In the genomic region with DNA sequence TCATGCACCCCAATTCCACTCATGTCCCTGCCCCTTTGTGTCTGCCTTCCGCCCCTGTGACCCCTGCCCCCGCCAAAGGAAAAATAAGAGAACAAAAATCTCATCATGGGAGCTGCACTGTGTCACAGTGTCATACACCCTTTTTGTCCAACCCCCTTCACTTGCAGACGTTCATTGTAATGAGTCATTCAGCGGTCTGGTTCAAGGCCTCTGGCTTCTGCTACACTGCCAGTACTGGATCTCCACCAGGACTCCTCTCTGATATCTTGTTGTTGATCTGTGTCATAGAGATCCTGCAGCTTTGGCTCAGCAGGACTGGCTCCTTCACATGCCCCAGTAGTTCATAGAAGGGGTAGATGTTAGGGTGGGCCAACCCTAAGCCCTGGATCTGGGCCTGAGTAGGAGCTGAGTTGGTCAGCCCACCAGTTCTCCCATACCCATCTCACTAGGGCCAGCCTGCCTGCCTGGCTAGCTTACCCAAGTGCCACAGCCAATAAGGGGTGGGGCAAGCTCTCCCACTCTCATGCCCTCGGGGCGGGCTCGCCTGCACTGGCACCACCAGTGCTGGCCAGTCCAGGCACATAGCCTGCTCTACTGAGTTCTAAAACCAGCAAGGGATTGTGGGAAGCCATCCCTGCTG, we compare ENCODE assay signal across 8 mouse cellular contexts. TPM values are rescaled to one million over a fixed set of nuclear protein-coding genes. Genes with fewer than 3 reads are reported as not detected.
DNase-seq lines count a peak whose midpoint lies in the region.
"Had no signal": no experiment of that assay in that cellular context is flagged by ENCODE, and none has a peak within 500 bp of the region (broad histone marks: within the 10 kb centered on the region; RNA-seq: fewer than 3 reads in every experiment).

No protein-coding gene starts in this region.

- peak; percentile 32 for DNase-seq in kidney, adult 18-20 months
- no peak for DNase-seq in kidney, postnatal 14 days
- DNase-seq in MN1 (ENCODE audit: low spot score), result peak; percentile 72
- DNase-seq in adrenal gland, postnatal 36 days, result peak; percentile 72 to 73
- peak; percentile 43 to 51 for DNase-seq in kidney, postnatal 36 days
- no peak for DNase-seq in layer of hippocampus, adult 9-11 months
- DNase-seq in heart, postnatal 10 days, result no peak
- DNase-seq: heart, postnatal 36 days had no signal

- intact Hi-C loops in heart, postnatal 10 days (cut with DNase I), result no loop called here

RNA-seq across cellular contexts. Expression of gene Tmem45b, which starts 31.8 kb away (rescaled TPM):
- 10 to 100 TPM; 26.5 to 40.6 TPM for total RNA-seq in adrenal gland, postnatal 36 days (2021)
- 1 to 10 TPM in 1 of 2 experiments, under 1 TPM in 1; 0.22 to 1.8 TPM for total RNA-seq in heart, postnatal 10 days (2021)

RNA-seq across cellular contexts. Expression of gene Nfrkb, which starts 46.5 kb away (rescaled TPM):
- 10 to 100 TPM; 17.9 to 20.3 TPM for total RNA-seq in adrenal gland, postnatal 36 days (2021)
- total RNA-seq in heart, postnatal 10 days (2021), result 10 to 100 TPM; 16.0 to 17.8 TPM

Comparison
In these comparisons a context has a peak if more than half of its experiments do, and no peak if none do; other contexts are left out.
1. DNase-seq: peak in kidney, adult 18-20 months (single experiment), MN1 (single experiment), adrenal gland, postnatal 36 days (2 of 2) and kidney, postnatal 36 days (2 of 2); none in kidney, postnatal 14 days (single experiment), layer of hippocampus, adult 9-11 months (single experiment) and heart, postnatal 10 days (0 of 2).
2. RNA of gene Tmem45b, which starts 31.8 kb away (total RNA-seq): 26.5 to 40.6 TPM in adrenal gland, postnatal 36 days; 0.22 to 1.8 TPM in heart, postnatal 10 days; every median in the first group is over 4 times any median in the second.